Mouse (Mus musculus) adrenal gland (tissue): Measurements from ENCODE around the gene Arhgap5.

Experiments used
- intact Hi-C: fragments of 180-260 bp; cut with DNase I; formaldehyde crosslinking; loops from one replicate; pipeline ENCODE4 v1.15.1; 2025
- long read RNA-seq, 2 experiments: library from polyadenylated mRNA; unstranded; transcript quantifications; one replicate each; pipeline ENCODE4 v2.0.0; 2020; ENCODE audit warnings: borderline replicate concordance in 1 of 2; ENCODE audit not compliant: insufficient replicate concordance in 1 of 2

Gene Arhgap5
- long read RNA-seq, experiment 1, partial matches to known transcripts: 0 of 27 reads
- long read RNA-seq, experiment 1, other reads (novel, unspliced or antisense): 27 of 27 reads
- long read RNA-seq, experiment 2, partial matches to known transcripts: 0 of 17 reads
- long read RNA-seq, experiment 2, other reads (novel, unspliced or antisense): 17 of 17 reads

DNA sequence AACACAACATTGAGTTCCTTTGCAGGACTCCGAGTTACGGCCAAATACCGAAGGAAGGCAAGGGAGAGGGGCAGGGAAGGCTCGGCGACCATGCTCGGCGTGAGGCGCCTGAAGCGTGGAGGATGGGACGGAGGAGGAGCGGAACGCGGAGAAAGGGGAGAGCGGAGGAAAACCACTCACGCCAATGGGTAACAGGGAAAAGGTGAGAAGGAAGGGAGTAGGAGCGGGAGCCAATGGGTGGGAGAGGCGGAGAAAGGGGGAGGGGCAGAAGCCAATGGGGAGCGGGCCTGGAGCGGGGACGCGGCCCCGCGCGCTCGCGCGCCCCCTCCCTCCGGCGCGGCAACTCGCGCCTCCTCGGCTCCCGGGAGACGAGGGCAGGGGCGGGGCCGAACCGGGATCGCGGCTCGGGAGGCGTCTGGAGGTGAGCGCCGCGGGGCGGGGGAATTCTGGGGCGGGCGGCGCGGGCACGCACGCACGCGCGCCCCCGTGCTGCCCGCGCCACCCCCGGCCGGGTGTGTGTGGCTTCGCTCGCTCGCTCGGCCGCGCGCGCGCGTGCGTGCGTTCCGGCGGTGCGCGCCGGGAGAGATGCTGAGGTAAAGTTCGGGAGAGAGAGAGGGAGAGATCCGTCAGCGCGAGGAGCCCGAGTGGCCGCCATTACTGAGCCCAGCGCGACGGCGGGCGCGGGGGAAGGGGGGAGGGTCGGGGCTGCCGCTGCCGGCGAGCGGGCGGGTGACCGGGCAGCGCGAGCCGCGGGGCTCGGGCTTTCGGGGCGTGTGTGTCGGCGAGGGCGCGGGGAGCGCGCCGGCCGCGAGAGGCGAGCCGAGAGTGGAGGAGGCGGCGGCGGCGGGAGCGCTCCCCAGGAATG is at the start of gene Arhgap5:
Gene Arhgap5, plus strand, starts transcription at position 517 of the 865 bp plus-strand sequence.
- intact Hi-C loops: loop anchor here (2.0 to 10.0 kb wide), 3 partner anchors 99 to 469 kb away; no protein-coding TSS in a partner anchor

DNA sequence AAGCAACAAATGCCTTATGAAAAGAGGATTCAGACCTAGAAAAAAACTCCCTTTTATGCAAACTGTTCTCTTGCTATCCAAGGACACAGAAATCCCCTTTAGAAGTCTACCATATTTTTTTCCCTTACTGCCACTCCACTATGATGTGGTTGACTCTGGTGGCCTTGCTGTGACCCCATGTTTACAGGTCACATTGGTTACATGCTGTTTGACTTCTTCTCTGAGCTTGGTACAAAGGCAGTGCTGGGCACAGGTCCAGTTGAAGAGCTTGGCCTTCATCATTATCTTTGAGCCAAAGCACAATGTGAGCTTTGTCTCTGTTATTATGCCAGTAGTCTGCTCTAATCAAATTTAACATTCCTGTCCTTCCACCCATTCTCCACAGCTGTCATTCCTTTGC is 39.2 kb upstream of the Arhgap5 start:
- intact Hi-C loops: no loop called here

DNA sequence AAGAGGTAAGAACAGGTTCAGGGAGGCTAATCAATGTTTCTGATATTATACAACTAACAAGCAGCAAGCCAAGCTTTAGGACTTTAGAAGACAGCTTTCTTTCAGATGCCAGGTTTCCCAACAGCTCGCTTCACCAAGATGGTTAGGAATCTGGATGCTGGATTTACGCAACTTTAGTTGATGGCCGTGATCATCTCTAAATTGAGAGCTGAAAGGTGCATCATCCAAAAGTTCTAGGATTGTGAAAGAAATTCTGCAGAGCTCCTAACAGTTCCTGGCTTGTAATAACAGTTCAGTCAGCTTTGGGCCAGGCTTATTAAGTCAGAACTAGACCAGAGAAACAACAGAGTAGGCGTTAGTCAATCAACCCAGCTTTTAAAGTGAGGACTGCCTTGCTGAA is 32.2 kb upstream of the Arhgap5 start:
- intact Hi-C loops: no loop called here

DNA sequence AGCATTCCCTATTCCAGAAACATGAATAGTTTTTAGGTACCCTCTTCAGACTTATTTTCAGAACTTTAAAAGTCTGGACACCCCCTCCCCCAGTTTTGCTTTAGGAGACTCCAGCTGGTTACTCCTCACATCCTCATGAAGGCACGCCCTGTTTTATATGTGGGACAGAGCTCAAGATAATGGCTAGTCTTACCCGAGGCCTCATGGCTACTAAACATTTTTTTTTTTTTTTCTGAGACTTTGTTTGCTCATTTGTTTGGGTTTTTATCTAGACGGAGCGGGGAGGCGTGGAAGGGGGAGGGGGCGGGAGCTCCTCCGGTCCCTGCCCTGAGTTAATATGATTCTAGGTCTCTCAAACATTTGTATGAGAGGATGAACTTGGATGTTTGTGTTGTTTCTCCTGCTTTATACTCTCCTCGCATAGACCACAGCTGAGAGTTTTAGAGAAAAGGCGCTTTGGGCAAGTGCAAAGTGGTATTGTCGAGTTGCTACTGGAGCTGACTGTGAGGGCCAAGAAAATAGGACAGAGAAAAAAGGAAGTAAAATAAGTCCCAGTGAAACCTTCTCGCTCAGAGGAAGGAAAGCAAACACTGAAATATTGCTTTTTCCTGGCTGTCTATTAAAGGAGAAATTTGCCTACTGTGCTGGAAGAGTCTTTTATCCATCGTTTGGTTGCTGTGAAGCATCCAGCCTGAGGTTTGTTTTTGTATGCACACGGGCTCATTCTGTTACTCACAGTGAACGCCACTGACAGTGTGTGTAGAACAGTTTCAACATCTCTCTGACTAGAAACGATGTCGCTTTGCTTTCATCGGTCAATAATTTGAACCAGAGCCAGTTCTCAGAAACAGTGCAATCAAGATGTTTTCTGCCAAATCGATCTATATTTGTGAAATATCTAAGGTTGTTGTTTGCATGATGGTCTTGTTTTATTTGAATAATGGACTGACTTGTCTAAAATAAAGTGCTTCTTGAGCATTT is 29.5 kb upstream of the Arhgap5 start:
- intact Hi-C loops: no loop called here

DNA sequence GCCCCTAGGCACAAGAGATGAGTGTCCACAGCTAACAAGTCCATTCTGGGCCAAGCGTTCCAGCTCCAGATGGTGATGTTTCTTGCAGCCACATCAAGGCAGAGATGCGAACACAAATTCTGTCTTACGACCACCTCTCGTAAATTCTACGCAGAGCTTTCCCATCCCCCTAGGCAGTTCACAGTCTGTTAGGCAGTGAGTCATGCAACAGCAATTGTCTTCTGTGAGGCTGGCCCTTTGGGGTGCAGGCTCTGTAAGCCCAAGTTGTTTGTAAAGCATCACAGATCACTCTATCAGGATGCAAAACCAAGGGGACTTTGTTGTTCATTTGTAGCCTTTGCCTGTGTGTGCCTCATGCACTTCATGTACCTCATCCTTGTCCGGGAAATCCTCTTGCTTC is 27.7 kb upstream of the Arhgap5 start:
- intact Hi-C loops: no loop called here

DNA sequence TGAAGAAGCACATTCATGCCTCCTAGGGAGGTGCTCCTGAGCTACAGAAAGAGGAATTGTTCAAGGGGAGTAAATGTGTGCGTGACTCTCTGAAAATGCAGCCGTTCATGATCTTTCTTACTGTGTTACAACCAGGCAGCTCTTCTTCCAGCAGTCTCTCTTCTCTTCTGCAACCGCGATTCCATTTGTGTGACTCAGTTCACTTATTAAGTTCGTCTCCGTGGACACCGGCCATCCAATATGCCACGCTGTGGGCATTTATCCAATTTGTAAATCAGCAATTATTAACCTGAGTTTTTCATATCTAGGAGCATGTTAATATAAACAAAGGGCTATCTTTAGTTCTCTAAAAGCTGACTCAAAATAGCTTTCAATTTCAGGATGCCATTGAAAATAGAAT is 25.2 kb upstream of the Arhgap5 start:
- intact Hi-C loops: no loop called here

DNA sequence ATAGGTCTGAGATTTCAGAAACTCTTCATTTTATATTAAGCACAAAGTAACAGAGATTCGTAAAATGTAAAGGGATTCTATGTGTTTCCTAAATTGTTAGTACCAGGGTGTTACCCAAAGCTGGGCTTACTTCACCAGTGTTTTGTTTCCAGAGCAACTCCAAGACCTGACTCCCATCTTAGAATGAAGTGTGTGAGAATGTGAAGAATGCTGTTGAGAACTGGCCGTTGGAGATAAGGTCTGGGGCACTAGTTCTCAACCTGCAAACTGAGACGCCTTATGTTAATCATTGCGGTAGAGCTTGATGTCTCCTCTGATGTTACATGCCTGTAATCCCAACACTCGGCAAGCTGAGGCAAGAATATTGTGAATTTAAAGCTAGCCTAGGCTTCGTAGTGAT is 24.4 kb upstream of the Arhgap5 start:
- intact Hi-C loops: no loop called here

DNA sequence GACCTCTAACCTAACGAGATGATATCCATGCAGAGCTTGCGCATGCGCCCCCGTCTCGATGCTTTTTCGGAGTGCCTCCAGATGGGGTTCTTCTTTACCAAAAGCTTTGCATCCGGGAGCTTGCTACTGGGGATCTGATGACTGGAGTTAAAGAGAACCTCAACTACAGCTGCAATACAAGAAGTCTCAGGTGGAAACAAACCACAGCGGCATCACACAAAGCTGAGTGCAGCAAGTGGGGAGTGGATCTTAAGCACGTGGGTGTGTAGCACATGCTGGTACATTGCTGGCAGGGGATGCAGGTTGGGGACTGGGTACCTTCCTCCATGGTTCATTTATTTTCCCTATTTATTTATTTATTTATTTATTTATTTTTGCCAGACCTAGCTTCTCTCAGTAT is 22.9 kb upstream of the Arhgap5 start:
- intact Hi-C loops: no loop called here

DNA sequence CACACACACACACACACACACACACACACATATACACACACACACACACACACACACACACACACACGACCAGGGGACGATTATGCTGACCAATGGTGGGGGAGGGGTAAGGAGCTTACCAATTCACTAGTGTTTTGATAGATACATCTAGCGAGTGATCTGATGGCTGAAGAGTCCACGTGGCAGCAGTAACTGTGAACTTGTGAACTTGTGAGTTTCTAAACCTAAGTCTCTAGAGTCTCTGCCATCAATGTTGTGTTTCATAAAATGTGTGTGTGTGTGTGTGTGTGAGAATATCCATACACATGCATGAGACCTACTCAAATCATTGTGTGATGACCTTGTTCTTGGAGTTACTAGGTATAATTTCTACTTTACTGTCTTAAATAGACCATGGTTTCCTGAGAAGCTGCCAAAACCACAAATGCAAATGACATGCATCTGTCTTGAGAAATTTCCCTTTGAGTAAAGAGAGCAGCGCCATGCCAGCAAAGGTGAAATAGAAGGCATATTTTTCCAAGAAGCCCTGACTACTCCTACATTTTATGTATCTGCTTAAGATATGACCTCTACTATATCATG is 21.7 kb upstream of the Arhgap5 start:
- intact Hi-C loops: no loop called here

DNA sequence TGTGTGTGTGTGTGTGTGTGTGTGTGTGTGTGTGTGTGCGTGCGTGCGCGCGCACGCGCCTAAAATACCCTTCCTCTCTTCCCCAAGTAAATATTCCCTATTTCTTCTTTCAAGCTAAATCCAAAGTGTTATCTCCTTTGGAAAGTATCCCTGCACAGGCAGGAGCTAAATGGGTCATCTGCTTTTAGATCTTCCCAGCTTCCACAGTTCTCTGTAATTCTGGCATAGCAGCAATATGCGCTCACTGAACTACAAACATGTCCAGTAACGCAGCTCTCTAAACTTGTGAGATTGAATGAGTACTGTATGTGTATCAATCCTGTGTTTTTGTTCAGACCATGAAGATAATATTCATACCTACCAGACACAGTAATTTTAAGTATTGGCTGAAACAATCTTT is 20.6 kb upstream of the Arhgap5 start:
- intact Hi-C loops: no loop called here

DNA sequence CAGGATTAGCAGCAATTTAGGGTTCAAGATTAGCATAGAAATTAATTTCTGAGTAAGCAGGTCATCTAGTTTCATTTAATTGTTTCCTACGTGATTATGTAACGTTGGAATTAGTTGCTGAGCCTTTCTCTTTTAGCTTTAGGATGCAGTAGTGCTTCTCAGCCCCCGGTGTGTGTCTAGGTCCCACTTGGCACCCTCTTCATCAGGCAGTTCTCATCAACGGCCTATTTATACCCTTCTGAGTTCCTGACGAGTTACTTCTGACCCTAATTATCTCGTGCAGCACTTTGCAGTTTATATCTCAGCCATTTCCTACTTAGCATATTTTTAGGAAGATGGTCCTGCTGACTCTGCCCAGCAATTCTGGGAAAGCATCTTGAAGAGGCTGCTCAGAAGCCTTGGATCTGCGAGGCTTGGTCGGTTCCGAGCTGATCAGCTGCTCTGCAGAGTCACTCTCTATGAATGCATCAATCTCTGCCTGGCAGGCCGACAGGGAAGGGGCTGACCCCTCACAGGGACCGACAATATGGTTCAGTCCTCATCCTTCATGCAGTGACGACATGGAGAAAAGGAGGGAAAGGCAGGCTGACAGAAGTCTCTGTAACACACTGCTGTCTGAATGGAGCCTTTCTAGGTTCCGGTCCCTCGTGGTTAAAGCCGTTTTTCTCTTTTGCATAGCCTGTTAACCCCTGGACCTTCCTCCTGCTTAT is 15.4 kb upstream of the Arhgap5 start:
- intact Hi-C loops: no loop called here

DNA sequence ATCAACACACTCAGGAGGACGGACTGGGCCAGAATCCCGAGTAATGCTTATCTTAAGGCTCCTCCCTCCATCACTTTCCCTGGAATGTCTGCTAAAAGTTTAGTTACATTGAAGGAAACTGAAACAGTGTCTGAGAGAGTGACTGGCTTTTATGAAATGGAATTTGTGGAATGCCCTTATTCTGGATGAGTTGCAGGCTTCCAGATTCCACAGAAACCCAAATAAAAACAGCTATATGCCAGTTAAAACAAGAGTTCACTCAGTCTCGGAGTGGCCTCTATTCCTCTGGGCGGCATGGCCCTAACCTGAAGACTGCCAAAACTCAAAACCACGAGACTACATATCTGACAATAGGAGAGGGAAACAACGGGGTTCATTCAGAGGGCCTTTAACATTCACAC is 10.5 kb upstream of the Arhgap5 start:
- intact Hi-C loops: loop anchor here (10.0 kb wide), 1 partner anchor 342 kb away; no protein-coding TSS in a partner anchor

DNA sequence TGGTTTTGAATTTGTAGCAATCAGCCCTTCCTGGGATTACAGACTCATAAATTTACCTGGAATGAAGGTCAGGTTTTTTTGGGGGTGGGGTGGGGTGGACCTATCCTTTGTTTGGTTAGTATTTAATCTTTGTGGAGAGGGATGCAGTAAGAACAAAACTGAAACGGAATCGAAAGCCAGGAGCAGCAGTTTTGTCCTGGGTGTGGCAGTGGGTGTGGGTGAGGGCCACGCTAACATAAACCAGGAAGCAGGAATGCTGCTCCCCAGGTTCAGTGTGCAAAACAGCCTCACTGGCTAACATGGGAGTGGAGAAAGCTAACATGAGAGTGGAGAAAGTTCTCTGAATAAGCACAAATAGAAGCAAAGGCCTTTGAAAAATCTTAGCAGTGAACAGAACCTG is 6.6 kb upstream of the Arhgap5 start:
- intact Hi-C loops: loop anchor here (10.0 kb wide), 1 partner anchor 338 kb away; no protein-coding TSS in a partner anchor

DNA sequence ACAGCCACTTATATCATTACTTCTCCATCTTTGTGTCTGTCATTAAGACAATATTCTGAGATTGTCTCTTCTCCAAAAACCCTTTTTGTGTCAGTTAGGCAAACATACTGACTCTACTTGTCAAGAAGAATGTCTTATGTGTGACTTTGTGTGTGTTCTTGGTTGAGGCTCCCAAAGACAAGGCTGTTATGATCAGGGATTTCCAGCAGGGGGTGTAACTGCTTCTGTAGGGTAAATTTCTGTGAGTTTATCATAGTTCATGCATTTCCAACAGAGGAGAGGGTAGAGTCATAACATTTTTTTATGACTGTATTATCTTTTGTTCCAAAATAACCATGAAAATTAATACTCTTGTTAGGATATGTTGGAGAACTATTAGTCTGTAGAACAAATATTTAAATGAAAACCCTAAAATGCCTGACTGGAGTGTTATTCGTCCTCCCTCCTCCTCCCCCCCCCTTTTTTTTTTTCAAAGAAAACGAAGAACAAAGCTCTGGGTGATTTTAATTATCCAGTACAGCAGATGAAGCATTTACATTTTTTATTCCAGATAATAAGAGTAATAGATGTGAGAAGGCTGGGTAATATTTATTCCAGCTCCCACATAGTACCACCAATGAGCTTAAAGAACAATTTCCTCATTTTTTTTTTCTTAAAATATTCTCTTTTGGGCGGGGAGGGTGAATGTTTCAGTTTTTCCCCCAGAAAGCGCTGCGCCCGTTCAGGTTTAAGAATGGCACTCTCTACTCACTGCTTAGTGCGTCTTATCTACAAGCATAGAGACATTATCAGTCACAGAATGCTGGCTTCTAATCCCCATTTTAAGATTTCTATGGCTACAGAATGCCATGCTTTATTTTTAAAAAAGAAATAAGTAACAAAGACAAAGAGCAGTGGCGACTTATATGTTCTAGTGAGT is 2.6 kb upstream of the Arhgap5 start:
- intact Hi-C loops: loop anchor here (5.0 to 10.0 kb wide), 2 partner anchors 136 to 466 kb away; no protein-coding TSS in a partner anchor

DNA sequence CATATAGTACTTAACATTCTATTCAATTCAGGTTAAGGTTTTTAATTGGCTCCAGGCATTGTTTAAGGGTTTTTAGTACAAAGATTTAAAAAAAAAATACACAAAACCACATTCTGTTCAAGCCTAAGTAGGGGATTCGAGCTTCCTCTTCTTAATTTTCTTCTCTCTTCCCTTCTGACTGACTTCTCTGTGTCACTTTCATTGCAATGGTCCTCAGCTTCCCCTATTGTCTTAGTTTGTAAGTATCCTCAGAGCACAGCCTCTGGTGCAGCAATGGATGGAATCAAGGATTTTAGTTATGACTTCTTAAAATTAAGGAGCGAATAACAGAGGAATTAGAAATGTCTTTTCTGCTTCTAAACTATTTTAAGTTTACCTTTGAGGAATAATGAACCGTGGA is 1.6 kb upstream of the Arhgap5 start:
- intact Hi-C loops: loop anchor here (5.0 to 10.0 kb wide), 2 partner anchors 135 to 467 kb away; no protein-coding TSS in a partner anchor

DNA sequence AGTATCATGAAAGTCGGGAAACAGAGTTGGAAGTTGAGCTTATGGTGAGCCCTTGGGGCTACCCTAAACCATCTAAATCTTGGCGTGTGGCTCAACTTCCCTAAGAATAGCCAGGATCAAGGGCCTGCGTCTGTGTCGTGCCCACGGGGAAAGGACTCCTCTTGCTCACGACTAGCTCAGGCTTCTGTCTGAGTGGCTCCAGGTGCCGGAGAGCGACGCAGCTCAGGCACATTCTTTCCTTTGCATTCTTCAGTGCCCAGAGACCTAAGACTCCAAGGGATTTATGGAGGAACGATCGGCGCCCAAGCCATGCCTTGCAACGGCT is 679 bp upstream of the Arhgap5 start:
- intact Hi-C loops: loop anchor here (5.0 to 10.0 kb wide), 2 partner anchors 134 to 468 kb away; no protein-coding TSS in a partner anchor

DNA sequence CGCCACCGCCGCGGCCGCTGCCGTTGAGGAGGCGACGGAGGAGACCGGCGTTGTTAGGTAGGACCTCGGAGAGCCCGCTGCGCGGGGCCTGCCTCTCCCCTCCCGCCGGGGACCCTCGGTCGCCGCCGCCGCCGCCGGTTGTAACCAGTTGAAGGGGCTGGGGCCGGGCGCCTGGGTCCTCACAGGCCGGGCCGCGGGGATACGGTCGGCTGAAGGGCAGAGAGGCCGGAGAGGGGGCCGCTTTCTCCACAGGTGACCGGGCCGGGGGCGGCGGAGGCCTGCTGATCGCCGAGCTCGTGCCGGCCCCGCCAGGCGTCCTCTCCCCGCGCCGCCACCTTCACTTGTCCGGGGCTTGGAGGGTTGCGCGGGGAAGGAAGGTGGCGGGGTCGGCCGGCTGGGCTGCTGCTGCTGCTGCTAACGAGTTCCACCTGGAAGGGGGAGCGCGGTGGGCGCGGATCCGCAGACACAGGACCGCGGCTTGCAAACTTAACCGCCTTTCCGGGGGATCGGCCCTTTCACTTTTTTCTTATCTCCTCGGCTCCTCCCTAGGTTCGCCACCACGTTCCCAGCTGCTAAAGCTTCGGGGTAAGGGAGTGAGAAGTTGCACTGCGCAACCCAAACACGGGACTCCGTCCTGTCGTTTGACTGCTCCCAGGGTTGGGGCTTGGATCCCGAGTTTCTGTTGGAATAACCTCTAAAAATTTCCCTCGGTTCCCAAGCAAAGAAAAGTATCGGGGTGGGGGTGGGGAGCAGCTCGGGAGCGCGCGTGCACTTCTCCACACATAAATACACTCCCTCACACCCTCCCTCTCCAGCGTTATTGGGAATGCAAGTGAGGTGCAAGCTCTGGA is 784 bp downstream of the Arhgap5 start:
- intact Hi-C loops: loop anchor here (2.0 to 10.0 kb wide), 3 partner anchors 98 to 470 kb away; no protein-coding TSS in a partner anchor

DNA sequence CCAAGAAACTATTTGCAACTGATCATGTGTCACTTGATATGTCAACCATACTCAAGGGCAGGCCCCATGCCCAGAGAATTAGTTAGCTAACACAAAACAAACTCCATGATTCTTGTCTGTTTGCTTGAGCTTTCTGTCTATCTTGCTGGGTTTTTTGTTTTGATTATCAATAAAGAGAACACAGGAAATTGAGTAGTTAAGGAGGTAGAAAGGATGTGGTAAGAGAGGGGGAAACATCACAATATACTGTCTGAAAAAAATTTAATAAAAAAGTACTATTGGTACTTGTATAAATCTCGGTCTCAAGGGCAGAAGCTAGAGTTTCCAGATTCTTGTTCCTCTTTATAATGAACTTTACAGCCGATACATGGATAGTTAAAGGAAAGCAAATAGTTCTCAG is 20.9 kb downstream of the Arhgap5 start:
- intact Hi-C loops: no loop called here
